Mouse (Mus musculus): Measurements from ENCODE around the gene Lrrc32. TPM values are rescaled to one million over a fixed set of nuclear protein-coding genes. Genes with fewer than 3 reads are reported as not detected.

The Lrrc32 gene
- polyA plus RNA-seq, 1 experiment from 2014 or later, result 6.0 TPM

GRCm38 (mm10) chr7:98472529-98472928 lies 16.6 kb upstream of the Lrrc32 start:
- WGBS, result 60% methylated on average over 2 of the region's 2 CpGs
- Histone ChIP-seq H3K27me3 (ENCODE audit: control insufficient read depth, insufficient read depth, low read depth, low read length) (no peaks in the 10 kb centered on the region), H3K27ac (ENCODE audit: low read length) (no peak overlapping the region), H3K36me3 (ENCODE audit: control insufficient read depth, insufficient read depth, low read length) (no peaks in the 10 kb centered on the region), H3K4me3 (ENCODE audit: low read length) (no peak overlapping the region), H3K4me1 (replicated peaks; ENCODE audit: control insufficient read depth, insufficient read depth, low read length) (no peaks in the 10 kb centered on the region), H3K9me3 (ENCODE audit: control insufficient read depth, low read length) (no peaks in the 10 kb centered on the region), H3K9ac (ENCODE audit: low read length) (no peak overlapping the region), H3K4me2 (ENCODE audit: low read depth, low read length) (no peak overlapping the region)
- no peak for ATAC-seq (ENCODE audit: low read depth)

- Histone ChIP-seq H3K4me1 (replicated peaks; ENCODE audit: control insufficient read depth, insufficient read depth, low read length) (no peaks in the 10 kb centered on the region), H3K9me3 (ENCODE audit: control insufficient read depth, low read length) (no peaks in the 10 kb centered on the region), H3K27ac (ENCODE audit: low read length) (no peak overlapping the region), H3K9ac (ENCODE audit: low read length) (no peak overlapping the region), H3K4me2 (ENCODE audit: low read depth, low read length) (no peak overlapping the region), H3K4me3 (ENCODE audit: low read length) (no peak overlapping the region), H3K36me3 (ENCODE audit: control insufficient read depth, insufficient read depth, low read length) (no peaks in the 10 kb centered on the region), H3K27me3 (ENCODE audit: control insufficient read depth, insufficient read depth, low read depth, low read length) (no peaks in the 10 kb centered on the region)
- ATAC-seq (ENCODE audit: low read depth), result no peak
- 52% methylated on average over 1 of the region's 1 CpGs for WGBS
Observed at GRCm38 (mm10) chr7:98474558-98474957, 14.5 kb upstream of the Lrrc32 start.

GRCm38 (mm10) chr7:98477153-98477552 lies 11.9 kb upstream of the Lrrc32 start:
- ATAC-seq (ENCODE audit: low read depth), result no peak
- Histone ChIP-seq H3K9me3 (ENCODE audit: control insufficient read depth, low read length) (no peaks in the 10 kb centered on the region), H3K4me1 (replicated peaks; ENCODE audit: control insufficient read depth, insufficient read depth, low read length) (peaks cover 7% of the 10 kb centered on the region), H3K4me3 (ENCODE audit: low read length) (no peak overlapping the region), H3K27me3 (ENCODE audit: control insufficient read depth, insufficient read depth, low read depth, low read length) (no peaks in the 10 kb centered on the region), H3K4me2 (ENCODE audit: low read depth, low read length) (no peak overlapping the region), H3K9ac (ENCODE audit: low read length) (no peak overlapping the region), H3K27ac (ENCODE audit: low read length) (no peak overlapping the region), H3K36me3 (ENCODE audit: control insufficient read depth, insufficient read depth, low read length) (no peaks in the 10 kb centered on the region)
- WGBS, result 81% methylated on average over 4 of the region's 4 CpGs

GRCm38 (mm10) chr7:98480481-98480880 lies 8.6 kb upstream of the Lrrc32 start:
- no peaks in the 10 kb centered on the region for H3K27me3 ChIP-seq (ENCODE audit: control insufficient read depth, insufficient read depth, low read depth, low read length)
- no peak overlapping the region for H3K4me3 ChIP-seq (ENCODE audit: low read length)
- WGBS, result 81% methylated on average over 1 of the region's 1 CpGs
- H3K4me1 ChIP-seq (replicated peaks; ENCODE audit: control insufficient read depth, insufficient read depth, low read length), result peaks cover 21% of the 10 kb centered on the region
- H3K9me3 ChIP-seq (ENCODE audit: control insufficient read depth, low read length), result no peaks in the 10 kb centered on the region
- no peaks in the 10 kb centered on the region for H3K36me3 ChIP-seq (ENCODE audit: control insufficient read depth, insufficient read depth, low read length)
- no peak overlapping the region for H3K9ac ChIP-seq (ENCODE audit: low read length)
- no peak for ATAC-seq (ENCODE audit: low read depth)
- no peak overlapping the region for H3K4me2 ChIP-seq (ENCODE audit: low read depth, low read length)
- H3K27ac ChIP-seq (ENCODE audit: low read length), result no peak overlapping the region

GRCm38 (mm10) chr7:98481066-98481734 lies 7.9 kb upstream of the Lrrc32 start:
- 12% methylated on average over 9 of the region's 9 CpGs for WGBS
- H3K27ac ChIP-seq (ENCODE audit: low read length), result no peak overlapping the region
- ATAC-seq (ENCODE audit: low read depth), result peak; percentile 49

GRCm38 (mm10) chr7:98481861-98482260 lies 7.2 kb upstream of the Lrrc32 start:
- Histone ChIP-seq H3K27me3 (ENCODE audit: control insufficient read depth, insufficient read depth, low read depth, low read length) (no peaks in the 10 kb centered on the region), H3K9me3 (ENCODE audit: control insufficient read depth, low read length) (no peaks in the 10 kb centered on the region), H3K9ac (ENCODE audit: low read length) (no peak overlapping the region), H3K4me1 (replicated peaks; ENCODE audit: control insufficient read depth, insufficient read depth, low read length) (peaks cover 21% of the 10 kb centered on the region), H3K4me3 (ENCODE audit: low read length) (no peak overlapping the region), H3K4me2 (ENCODE audit: low read depth, low read length) (no peak overlapping the region), H3K36me3 (ENCODE audit: control insufficient read depth, insufficient read depth, low read length) (no peaks in the 10 kb centered on the region), H3K27ac (ENCODE audit: low read length) (no peak overlapping the region)
- ATAC-seq (ENCODE audit: low read depth), result peak; percentile 4; the same call in 1 of the 2 replicates
- 71% methylated on average over 8 of the region's 8 CpGs for WGBS

More at GRCm38 (mm10) chr7:98481066-98481734, 7.9 kb upstream of the Lrrc32 start:
- Histone ChIP-seq H3K4me2 (ENCODE audit: low read depth, low read length) (no peak overlapping the region; the same call in 1 of the 2 replicates), H3K9me3 (ENCODE audit: control insufficient read depth, low read length) (no peaks in the 10 kb centered on the region), H3K27me3 (ENCODE audit: control insufficient read depth, insufficient read depth, low read depth, low read length) (no peaks in the 10 kb centered on the region), H3K4me3 (ENCODE audit: low read length) (no peak overlapping the region), H3K36me3 (ENCODE audit: control insufficient read depth, insufficient read depth, low read length) (no peaks in the 10 kb centered on the region), H3K9ac (ENCODE audit: low read length) (no peak overlapping the region), H3K4me1 (replicated peaks; ENCODE audit: control insufficient read depth, insufficient read depth, low read length) (peaks cover 21% of the 10 kb centered on the region)

- peak; percentile 59 for ATAC-seq (ENCODE audit: low read depth)
- 28% methylated on average over 12 of the region's 12 CpGs for WGBS
- no peak overlapping the region for H3K4me3 ChIP-seq (ENCODE audit: low read length)
- no peaks in the 10 kb centered on the region for H3K36me3 ChIP-seq (ENCODE audit: control insufficient read depth, insufficient read depth, low read length)
- H3K9me3 ChIP-seq (ENCODE audit: control insufficient read depth, low read length), result no peaks in the 10 kb centered on the region
- H3K9ac ChIP-seq (ENCODE audit: low read length), result peak overlapping the region; percentile 49
- H3K27ac ChIP-seq (ENCODE audit: low read length), result peak overlapping the region; percentile 69
- no peaks in the 10 kb centered on the region for H3K27me3 ChIP-seq (ENCODE audit: control insufficient read depth, insufficient read depth, low read depth, low read length)
- peaks cover 21% of the 10 kb centered on the region for H3K4me1 ChIP-seq (replicated peaks; ENCODE audit: control insufficient read depth, insufficient read depth, low read length)
- H3K4me2 ChIP-seq (ENCODE audit: low read depth, low read length), result peak overlapping the region; percentile 12; the same call in 1 of the 2 replicates
Observed at GRCm38 (mm10) chr7:98482551-98483267, 6.4 kb upstream of the Lrrc32 start.

- H3K9me3 ChIP-seq (ENCODE audit: control insufficient read depth, low read length), result no peaks in the 10 kb centered on the region
- no peak overlapping the region for H3K4me3 ChIP-seq (ENCODE audit: low read length)
- H3K27ac ChIP-seq (ENCODE audit: low read length), result peak overlapping the region; percentile 69
- WGBS, result 23% methylated on average over 8 of the region's 8 CpGs
- H3K4me2 ChIP-seq (ENCODE audit: low read depth, low read length), result peak overlapping the region; percentile 12; the same call in 1 of the 2 replicates
- H3K4me1 ChIP-seq (replicated peaks; ENCODE audit: control insufficient read depth, insufficient read depth, low read length), result peaks cover 21% of the 10 kb centered on the region
- H3K9ac ChIP-seq (ENCODE audit: low read length), result peak overlapping the region; percentile 49
- no peak for ATAC-seq (ENCODE audit: low read depth)
- H3K36me3 ChIP-seq (ENCODE audit: control insufficient read depth, insufficient read depth, low read length), result no peaks in the 10 kb centered on the region
- no peaks in the 10 kb centered on the region for H3K27me3 ChIP-seq (ENCODE audit: control insufficient read depth, insufficient read depth, low read depth, low read length)
Observed at GRCm38 (mm10) chr7:98483268-98483607, 5.8 kb upstream of the Lrrc32 start.

- no peak for ATAC-seq (ENCODE audit: low read depth)
Observed at GRCm38 (mm10) chr7:98484878-98485277, 4.2 kb upstream of the Lrrc32 start.

More at GRCm38 (mm10) chr7:98484878-98485277, 4.2 kb upstream of the Lrrc32 start:
- Histone ChIP-seq H3K27me3 (ENCODE audit: control insufficient read depth, insufficient read depth, low read depth, low read length) (no peaks in the 10 kb centered on the region), H3K4me1 (replicated peaks; ENCODE audit: control insufficient read depth, insufficient read depth, low read length) (peaks cover 27% of the 10 kb centered on the region), H3K36me3 (ENCODE audit: control insufficient read depth, insufficient read depth, low read length) (no peaks in the 10 kb centered on the region), H3K27ac (ENCODE audit: low read length) (no peak overlapping the region), H3K4me2 (ENCODE audit: low read depth, low read length) (no peak overlapping the region), H3K9ac (ENCODE audit: low read length) (no peak overlapping the region), H3K9me3 (ENCODE audit: control insufficient read depth, low read length) (no peaks in the 10 kb centered on the region), H3K4me3 (ENCODE audit: low read length) (no peak overlapping the region)
- WGBS, result 84% methylated on average over 3 of the region's 3 CpGs

Measured in lung, embryonic 16.5 days (tissue).